Mouse (Mus musculus): ENCODE measurements around the gene Gm49450. TPM values are rescaled to one million over a fixed set of nuclear protein-coding genes. Genes with fewer than 3 reads are reported as not detected.

The Gm49450 gene
- polyA plus RNA-seq, 1 experiment = not detected

DNA sequence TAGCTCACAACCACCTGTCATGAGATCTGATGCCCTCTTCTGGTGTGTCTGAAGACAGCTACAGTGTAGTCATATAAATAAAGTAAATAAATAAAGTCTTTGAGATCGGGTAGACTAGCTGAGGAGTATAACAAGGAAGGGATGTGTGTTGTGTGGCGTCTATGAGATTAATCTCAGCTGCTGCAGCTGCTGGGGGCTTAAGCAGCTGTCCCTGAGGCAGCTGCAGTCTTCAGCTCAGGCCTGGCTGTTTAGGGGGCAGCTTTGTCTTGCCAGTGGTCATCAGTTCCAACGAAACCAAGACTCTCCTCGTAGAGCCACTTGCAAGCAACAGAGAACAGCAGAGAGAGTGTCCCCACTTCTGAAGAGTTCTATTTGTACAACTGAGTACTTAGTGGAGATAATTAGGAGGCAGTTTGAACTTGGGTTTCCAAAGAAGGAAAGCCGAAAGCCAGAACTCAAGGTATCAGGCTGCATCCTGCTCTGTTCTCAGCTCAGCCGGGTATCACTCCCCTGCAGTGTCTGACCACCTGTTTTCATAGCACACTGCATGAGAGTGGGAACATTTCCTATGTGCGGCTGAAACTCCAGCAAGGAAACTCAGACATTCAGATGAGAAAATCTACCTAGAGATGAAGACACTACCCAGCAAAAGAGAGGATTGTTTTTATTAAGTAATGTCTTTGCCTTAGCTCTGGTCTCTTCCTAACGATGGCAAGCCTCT lies 66.5 kb downstream of the Gm49450 start:
- Histone ChIP-seq H3K27ac (ENCODE audit: insufficient read depth, low read length) (no peak overlapping the region), H3K4me1 (ENCODE audit: control insufficient read depth, insufficient read depth, low read length) (no peaks in the 10 kb centered on the region), H3K4me3 (ENCODE audit: low read depth, low read length) (no peak overlapping the region), H3K27me3 (ENCODE audit: control insufficient read depth, insufficient read depth, low read length, poor library complexity, severe bottlenecking) (no peaks in the 10 kb centered on the region), H3K9me3 (replicated peaks; ENCODE audit: control insufficient read depth, insufficient read depth, low read length, poor library complexity, severe bottlenecking) (no peaks in the 10 kb centered on the region), H3K9ac (ENCODE audit: low read depth, poor library complexity, severe bottlenecking) (no peak overlapping the region), H3K36me3 (ENCODE audit: control insufficient read depth, insufficient read depth, low read length, poor library complexity, severe bottlenecking) (no peaks in the 10 kb centered on the region)
- TF ChIP-seq CTCF (IDR thresholded peaks at IDR 0.05; ENCODE audit: low read depth, low read length) (no peak), EP300 (IDR thresholded peaks at IDR 0.05; ENCODE audit: insufficient read depth, low read depth, low read length) (no peak), POLR2A (IDR thresholded peaks at IDR 0.05; ENCODE audit: insufficient read depth, low read length) (no peak)

DNA sequence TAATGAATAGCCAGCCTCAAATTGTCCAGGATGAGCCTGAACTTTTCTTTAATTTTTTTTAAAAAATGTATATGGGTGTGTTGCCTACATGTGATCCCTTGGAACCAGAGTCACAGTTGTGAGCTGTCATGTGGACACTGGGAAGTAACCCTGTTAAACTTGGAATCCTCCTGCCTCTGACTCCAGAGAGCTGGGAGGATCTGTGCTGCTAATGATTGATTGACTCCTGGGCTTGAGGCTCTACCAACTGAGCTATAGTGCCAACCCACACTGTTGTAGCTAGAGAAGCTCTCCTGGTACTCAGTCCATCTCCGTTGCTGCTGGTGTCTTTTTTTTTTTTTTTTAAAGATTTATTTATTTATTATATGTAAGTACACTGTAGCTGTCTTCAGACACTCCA lies 69.2 kb downstream of the Gm49450 start:
- no peak overlapping the region for H3K9ac ChIP-seq (ENCODE audit: low read depth, poor library complexity, severe bottlenecking)
- no peaks in the 10 kb centered on the region for H3K4me1 ChIP-seq (ENCODE audit: control insufficient read depth, insufficient read depth, low read length)
- H3K36me3 ChIP-seq (ENCODE audit: control insufficient read depth, insufficient read depth, low read length, poor library complexity, severe bottlenecking) = no peaks in the 10 kb centered on the region
- TF ChIP-seq CTCF (IDR thresholded peaks at IDR 0.05; ENCODE audit: low read depth, low read length) (no peak), EP300 (IDR thresholded peaks at IDR 0.05; ENCODE audit: insufficient read depth, low read depth, low read length) (no peak), POLR2A (IDR thresholded peaks at IDR 0.05; ENCODE audit: insufficient read depth, low read length) (no peak)
- H3K4me3 ChIP-seq (ENCODE audit: low read depth, low read length) = no peak overlapping the region
- no peaks in the 10 kb centered on the region for H3K9me3 ChIP-seq (replicated peaks; ENCODE audit: control insufficient read depth, insufficient read depth, low read length, poor library complexity, severe bottlenecking)
- H3K27ac ChIP-seq (ENCODE audit: insufficient read depth, low read length) = no peak overlapping the region
- no peaks in the 10 kb centered on the region for H3K27me3 ChIP-seq (ENCODE audit: control insufficient read depth, insufficient read depth, low read length, poor library complexity, severe bottlenecking)

DNA sequence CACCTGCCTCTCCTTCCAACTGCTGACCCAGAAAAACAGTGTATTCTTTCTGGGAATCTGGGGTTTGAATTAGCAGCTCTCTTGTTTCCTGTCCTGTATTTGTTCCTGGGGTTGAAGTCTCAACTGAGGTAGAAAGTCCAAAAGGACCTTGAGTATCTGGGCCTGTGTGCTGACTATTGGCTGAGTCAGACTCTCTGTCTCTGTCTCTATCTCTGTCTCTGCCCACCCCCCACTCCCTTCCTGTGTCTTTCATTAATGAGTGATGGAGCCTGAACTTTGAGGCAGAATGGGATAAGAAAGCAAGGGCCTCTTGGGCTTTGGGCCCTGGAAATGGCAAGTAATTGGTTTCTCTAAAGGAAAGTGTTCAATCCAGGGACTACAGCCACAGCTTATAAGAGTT lies 69.7 kb downstream of the Gm49450 start:
- no peak for TF ChIP-seq EP300 (IDR thresholded peaks at IDR 0.05; ENCODE audit: insufficient read depth, low read depth, low read length)
- no peak for TF ChIP-seq CTCF (IDR thresholded peaks at IDR 0.05; ENCODE audit: low read depth, low read length)
- TF ChIP-seq POLR2A (IDR thresholded peaks at IDR 0.05; ENCODE audit: insufficient read depth, low read length) = no peak
- H3K27me3 ChIP-seq (ENCODE audit: control insufficient read depth, insufficient read depth, low read length, poor library complexity, severe bottlenecking) = no peaks in the 10 kb centered on the region

More for the DNA sequence above, 69.7 kb downstream of the Gm49450 start:
- H3K9me3 ChIP-seq (replicated peaks; ENCODE audit: control insufficient read depth, insufficient read depth, low read length, poor library complexity, severe bottlenecking) = no peaks in the 10 kb centered on the region
- no peak overlapping the region for H3K9ac ChIP-seq (ENCODE audit: low read depth, poor library complexity, severe bottlenecking)
- no peaks in the 10 kb centered on the region; the same call in 1 of the 2 replicates for H3K36me3 ChIP-seq (ENCODE audit: control insufficient read depth, insufficient read depth, low read length, poor library complexity, severe bottlenecking)
- H3K4me1 ChIP-seq (ENCODE audit: control insufficient read depth, insufficient read depth, low read length) = no peaks in the 10 kb centered on the region
- H3K4me3 ChIP-seq (ENCODE audit: low read depth, low read length) = no peak overlapping the region
- H3K27ac ChIP-seq (ENCODE audit: insufficient read depth, low read length) = no peak overlapping the region

Other genes with a start within 250 kb of the Gm49450 start
- gene Ccdc65, start 245.3 kb downstream of the Gm49450 start, polyA plus RNA-seq (2011; ENCODE audit: insufficient read depth, insufficient read length, low read depth, missing spikeins) = 0.85 TPM in 1 of 2 replicates, not detected in the other
- 28.2 and 30.0 TPM in 2 replicates for gene Fkbp11, start 225.4 kb downstream of the Gm49450 start, polyA plus RNA-seq (2011; ENCODE audit: insufficient read depth, insufficient read length, low read depth, missing spikeins)
- gene Arf3, start 190.3 kb downstream of the Gm49450 start, polyA plus RNA-seq (2011; ENCODE audit: insufficient read depth, insufficient read length, low read depth, missing spikeins) = 58.4 and 59.3 TPM in 2 replicates
- 1.7 and 1.8 TPM in 2 replicates for gene Wnt10b, start 175.4 kb downstream of the Gm49450 start, polyA plus RNA-seq (2011; ENCODE audit: insufficient read depth, insufficient read length, low read depth, missing spikeins)
- not detected in 2 replicates for gene Wnt1, start 163.7 kb downstream of the Gm49450 start, polyA plus RNA-seq (2011; ENCODE audit: insufficient read depth, insufficient read length, low read depth, missing spikeins)
- not detected in 2 replicates for gene Ddn, start 144.1 kb downstream of the Gm49450 start, polyA plus RNA-seq (2011; ENCODE audit: insufficient read depth, insufficient read length, low read depth, missing spikeins)
- gene Prkag1, start 122.0 kb downstream of the Gm49450 start, polyA plus RNA-seq (2011; ENCODE audit: insufficient read depth, insufficient read length, low read depth, missing spikeins) = 51.0 and 61.0 TPM in 2 replicates
- 51.9 and 62.2 TPM in 2 replicates for gene Kmt2d, start 82.3 kb downstream of the Gm49450 start, polyA plus RNA-seq (2011; ENCODE audit: insufficient read depth, insufficient read length, low read depth, missing spikeins)
- gene Rhebl1, start 59.0 kb downstream of the Gm49450 start, polyA plus RNA-seq (2011; ENCODE audit: insufficient read depth, insufficient read length, low read depth, missing spikeins) = 40.3 and 41.9 TPM in 2 replicates
- gene Dhh, start 55.0 kb downstream of the Gm49450 start, polyA plus RNA-seq (2011; ENCODE audit: insufficient read depth, insufficient read length, low read depth, missing spikeins) = 0.40 and 0.78 TPM in 2 replicates
- gene Lmbr1l, start 35.3 kb downstream of the Gm49450 start, polyA plus RNA-seq (2011; ENCODE audit: insufficient read depth, insufficient read length, low read depth, missing spikeins) = 30.9 and 33.4 TPM in 2 replicates
- gene Tuba1b, start 19.0 kb downstream of the Gm49450 start, polyA plus RNA-seq (2011; ENCODE audit: insufficient read depth, insufficient read length, low read depth, missing spikeins) = 3,464 and 4,107 TPM in 2 replicates
- gene Tuba1a, start 152 bp upstream of the Gm49450 start, polyA plus RNA-seq (2011; ENCODE audit: insufficient read depth, insufficient read length, low read depth, missing spikeins) = 700 and 767 TPM in 2 replicates
- gene Tuba1c, start 76.3 kb upstream of the Gm49450 start, polyA plus RNA-seq (2011; ENCODE audit: insufficient read depth, insufficient read length, low read depth, missing spikeins) = 407 and 426 TPM in 2 replicates
- gene Prph, start 101.6 kb upstream of the Gm49450 start, polyA plus RNA-seq (2011; ENCODE audit: insufficient read depth, insufficient read length, low read depth, missing spikeins) = 8.0 and 11.5 TPM in 2 replicates
- 43.3 and 46.5 TPM in 2 replicates for gene Troap, start 121.0 kb upstream of the Gm49450 start, polyA plus RNA-seq (2011; ENCODE audit: insufficient read depth, insufficient read length, low read depth, missing spikeins)
- gene C1ql4, start 134.3 kb upstream of the Gm49450 start, polyA plus RNA-seq (2011; ENCODE audit: insufficient read depth, insufficient read length, low read depth, missing spikeins) = 0.96 TPM in 1 of 2 replicates, not detected in the other
- 5.0 and 5.4 TPM in 2 replicates for gene Dnajc22, start 139.6 kb upstream of the Gm49450 start, polyA plus RNA-seq (2011; ENCODE audit: insufficient read depth, insufficient read length, low read depth, missing spikeins)
- 60.7 and 65.1 TPM in 2 replicates for gene Spats2, start 172.4 kb upstream of the Gm49450 start, polyA plus RNA-seq (2011; ENCODE audit: insufficient read depth, insufficient read length, low read depth, missing spikeins)

All from ES-Bruce4 (cell line).